ENCODE assay signal across 19 mouse cellular contexts in the genomic region with DNA sequence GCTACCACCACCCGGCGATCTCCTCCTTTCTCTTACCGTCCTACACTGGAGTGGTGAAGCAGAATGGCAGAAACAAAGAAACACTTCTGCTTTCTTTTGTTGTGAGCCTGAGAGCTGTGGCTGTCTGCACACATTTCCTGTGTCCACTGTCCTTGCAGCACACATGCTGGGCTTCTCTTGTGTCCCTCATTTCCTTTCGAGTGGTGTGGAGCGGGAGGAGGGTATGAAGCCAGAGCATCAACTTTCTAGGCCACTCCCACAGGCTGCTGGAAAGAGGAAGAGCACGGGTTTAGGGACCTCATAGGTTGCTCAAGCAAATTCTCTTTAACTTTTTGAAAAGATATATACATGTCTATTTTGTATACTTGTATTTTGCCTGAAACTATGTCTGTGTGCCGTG. TPM values are rescaled to one million over a fixed set of nuclear protein-coding genes. Genes with fewer than 3 reads are reported as not detected.
DNase-seq lines count a peak whose midpoint lies in the region; ATAC-seq and TF ChIP-seq lines count a peak whose summit lies in the region.
"Had no signal": no experiment of that assay in that cellular context is flagged by ENCODE, and none has a peak within 500 bp of the region (broad histone marks: within the 10 kb centered on the region; RNA-seq: fewer than 3 reads in every experiment).

No protein-coding gene starts in this region.

- H3K4me1 ChIP-seq in liver, postnatal 0 days (ENCODE audit: insufficient read depth): no peaks in the 10 kb centered on the region; the same call in 1 of the 2 replicates
- no peaks in the 10 kb centered on the region for H3K4me1 ChIP-seq in kidney, embryonic 14.5 days (ENCODE audit: control insufficient read depth, insufficient read depth, low read length)
- H3K4me1 ChIP-seq: forebrain, embryonic 15.5 days; limb, embryonic 13.5 days; stomach, embryonic 15.5 days had no signal

- H3K4me2 ChIP-seq in liver, postnatal 0 days (ENCODE audit: low read depth, low read length): no peak overlapping the region
- H3K4me2 ChIP-seq in kidney, embryonic 14.5 days (replicated peaks; ENCODE audit: low read depth, low read length): no peak overlapping the region
- H3K4me2 ChIP-seq: embryonic facial prominence, embryonic 13.5 days; forebrain, embryonic 15.5 days; limb, embryonic 13.5 days; stomach, embryonic 15.5 days had no signal

- TF ChIP-seq CTCF in liver, postnatal 0 days (IDR thresholded peaks at IDR 0.05; ENCODE audit: low read depth): no peak

- no peak overlapping the region for H3K4me3 ChIP-seq in liver, postnatal 0 days (ENCODE audit: low read depth, low read length)
- no peak overlapping the region for H3K4me3 ChIP-seq in kidney, embryonic 14.5 days (ENCODE audit: low read length)
- H3K4me3 ChIP-seq: embryonic facial prominence, embryonic 13.5 days; forebrain, embryonic 15.5 days; limb, embryonic 13.5 days; stomach, embryonic 15.5 days had no signal

- H3K36me3 ChIP-seq in liver, postnatal 0 days (replicated peaks; ENCODE audit: insufficient read depth, low read length): peaks cover 38% of the 10 kb centered on the region
- peaks cover 43% of the 10 kb centered on the region for H3K36me3 ChIP-seq in kidney, embryonic 14.5 days (ENCODE audit: control insufficient read depth, insufficient read depth, low read length)

- peak; percentile 62; the same call in 1 of the 2 replicates for ATAC-seq in liver, postnatal 0 days
- ATAC-seq in megakaryocyte-erythroid progenitor cell, adult 5-6 weeks (replicated peaks; ENCODE audit: low FRiP score, low TSS enrichment, poor library complexity, severe bottlenecking): no peak
- ATAC-seq in kidney, embryonic 14.5 days (ENCODE audit: low FRiP score, low TSS enrichment): no peak
- ATAC-seq: forebrain, embryonic 15.5 days; intestine, postnatal 0 days had no signal

- 61% methylated on average over 7 of the region's 7 CpGs for WGBS in liver, postnatal 0 days (ENCODE audit: insufficient replicate concordance)
- 78% methylated on average over 7 of the region's 7 CpGs for WGBS in kidney, embryonic 14.5 days

- no peak overlapping the region for H3K9ac ChIP-seq in liver, postnatal 0 days (replicated peaks)
- no peak overlapping the region for H3K9ac ChIP-seq in kidney, embryonic 14.5 days (ENCODE audit: low read depth, low read length)
- H3K9ac ChIP-seq: embryonic facial prominence, embryonic 13.5 days; forebrain, embryonic 15.5 days; limb, embryonic 13.5 days; stomach, embryonic 15.5 days had no signal

- peak; percentile 77 for DNase-seq in layer of hippocampus, adult 9-11 months
- no peak for DNase-seq in layer of hippocampus, postnatal 25 days (ENCODE audit: extremely low spot score in 1 of 2, low spot score in 1 of 2)
- DNase-seq in brain, adult 2 months (ENCODE audit: low read depth, low spot score): peak; percentile 36
- DNase-seq in liver, postnatal 0 days: peak; percentile 27
- DNase-seq in skeletal muscle tissue, adult 2 months (ENCODE audit: low read depth, low spot score): peak; percentile 9
- DNase-seq: adrenal gland, postnatal 36 days; cerebellum, adult 2 months; gastrocnemius, postnatal 25 days; midbrain, embryonic 14.5 days; thymus, postnatal 4 days had no signal

- H3K27ac ChIP-seq in liver, postnatal 0 days (ENCODE audit: low read depth): 0 out of 2 replicates have a peak overlapping the region, but pooled peaks have one; percentile 16
- no peak overlapping the region for H3K27ac ChIP-seq in kidney, embryonic 14.5 days (ENCODE audit: low read depth, low read length)
- H3K27ac ChIP-seq: embryonic facial prominence, embryonic 13.5 days; forebrain, embryonic 15.5 days; limb, embryonic 13.5 days; stomach, embryonic 15.5 days had no signal

- H3K27me3 ChIP-seq in liver, postnatal 0 days (ENCODE audit: insufficient read depth, low read length): no peaks in the 10 kb centered on the region
- H3K27me3 ChIP-seq in kidney, embryonic 14.5 days (ENCODE audit: control insufficient read depth, insufficient read depth, low read length): no peaks in the 10 kb centered on the region
- H3K27me3 ChIP-seq: CH12.LX; embryonic facial prominence, embryonic 13.5 days; forebrain, embryonic 15.5 days; limb, embryonic 13.5 days; stomach, embryonic 15.5 days had no signal

- TF ChIP-seq EP300 in liver, postnatal 0 days (IDR thresholded peaks at IDR 0.05; ENCODE audit: low read depth): no peak

- H3K9me3 ChIP-seq in liver, postnatal 0 days (ENCODE audit: low read length): no peaks in the 10 kb centered on the region
- no peaks in the 10 kb centered on the region for H3K9me3 ChIP-seq in kidney, embryonic 14.5 days (ENCODE audit: control insufficient read depth, low read length)
- H3K9me3 ChIP-seq: forebrain, embryonic 15.5 days; limb, embryonic 13.5 days; stomach, embryonic 15.5 days had no signal

RNA-seq across cellular contexts. Expression of a gene that starts 20.6 kb away (rescaled TPM):
- 10 to 100 TPM; 26.8 to 29.2 TPM for total RNA-seq in layer of hippocampus, postnatal 25 days (2021)
- polyA plus RNA-seq in liver, postnatal 0 days (2015; fragmentation: Nextera tagmentation; extraction: Ambion mirVana): 6.6 and 6.9 TPM in 2 replicates
- 25.1 and 26.2 TPM in 2 replicates for total RNA-seq in megakaryocyte-erythroid progenitor cell, adult 5-6 weeks (2014; fragmentation: Nextera tagmentation)
- total RNA-seq in megakaryocyte-erythroid progenitor cell, adult 5-6 weeks (2017): 47.0 and 81.8 TPM in 2 replicates
- 25.0 and 26.2 TPM in 2 replicates for polyA plus RNA-seq in kidney, embryonic 14.5 days (2014; fragmentation: Nextera tagmentation; extraction: Ambion mirVana)

RNA-seq across cellular contexts. Expression of a gene that starts 20.7 kb away (rescaled TPM):
- 1 to 10 TPM; 4.4 to 4.8 TPM for total RNA-seq in layer of hippocampus, postnatal 25 days (2021)
- polyA plus RNA-seq in liver, postnatal 0 days (2015; fragmentation: Nextera tagmentation; extraction: Ambion mirVana): 1.9 and 2.4 TPM in 2 replicates
- total RNA-seq in megakaryocyte-erythroid progenitor cell, adult 5-6 weeks (2014; fragmentation: Nextera tagmentation): 0.77 and 6.1 TPM in 2 replicates
- 1.1 and 5.2 TPM in 2 replicates for total RNA-seq in megakaryocyte-erythroid progenitor cell, adult 5-6 weeks (2017)
- polyA plus RNA-seq in kidney, embryonic 14.5 days (2014; fragmentation: Nextera tagmentation; extraction: Ambion mirVana): 7.0 and 10.2 TPM in 2 replicates

RNA-seq across cellular contexts. Expression of a gene that starts 44.7 kb away (rescaled TPM):
- total RNA-seq in layer of hippocampus, postnatal 25 days (2021): 1 to 10 TPM in 1 of 2 experiments, under 1 TPM in 1; 0.44 to 1.8 TPM
- polyA plus RNA-seq in liver, postnatal 0 days (2015; fragmentation: Nextera tagmentation; extraction: Ambion mirVana): 3.4 and 3.9 TPM in 2 replicates
- total RNA-seq in megakaryocyte-erythroid progenitor cell, adult 5-6 weeks (2014; fragmentation: Nextera tagmentation): not detected in 2 replicates
- 0.38 and 3.1 TPM in 2 replicates for total RNA-seq in megakaryocyte-erythroid progenitor cell, adult 5-6 weeks (2017)
- polyA plus RNA-seq in kidney, embryonic 14.5 days (2014; fragmentation: Nextera tagmentation; extraction: Ambion mirVana): 0.70 and 2.9 TPM in 2 replicates
- total RNA-seq: gastrocnemius, postnatal 25 days; heart, postnatal 25 days had no signal

RNA-seq across cellular contexts. Expression of a gene that starts 44.8 kb away (rescaled TPM):
- 10 to 100 TPM; 21.8 to 23.2 TPM for total RNA-seq in layer of hippocampus, postnatal 25 days (2021)
- 1.8 and 2.7 TPM in 2 replicates for polyA plus RNA-seq in liver, postnatal 0 days (2015; fragmentation: Nextera tagmentation; extraction: Ambion mirVana)
- total RNA-seq in megakaryocyte-erythroid progenitor cell, adult 5-6 weeks (2014; fragmentation: Nextera tagmentation): 6.8 and 15.6 TPM in 2 replicates
- 11.2 and 11.8 TPM in 2 replicates for total RNA-seq in megakaryocyte-erythroid progenitor cell, adult 5-6 weeks (2017)
- polyA plus RNA-seq in kidney, embryonic 14.5 days (2014; fragmentation: Nextera tagmentation; extraction: Ambion mirVana): 3.7 and 7.1 TPM in 2 replicates

RNA-seq across cellular contexts. Expression of a gene that starts 47.3 kb away (rescaled TPM):
- 1 to 10 TPM; 1.3 to 2.0 TPM for total RNA-seq in layer of hippocampus, postnatal 25 days (2021)
- 0.29 and 0.31 TPM in 2 replicates for polyA plus RNA-seq in liver, postnatal 0 days (2015; fragmentation: Nextera tagmentation; extraction: Ambion mirVana)
- total RNA-seq in megakaryocyte-erythroid progenitor cell, adult 5-6 weeks (2014; fragmentation: Nextera tagmentation): 4.6 and 10.1 TPM in 2 replicates
- total RNA-seq in megakaryocyte-erythroid progenitor cell, adult 5-6 weeks (2017): 0.66 and 1.4 TPM in 2 replicates
- 1.7 and 2.1 TPM in 2 replicates for polyA plus RNA-seq in kidney, embryonic 14.5 days (2014; fragmentation: Nextera tagmentation; extraction: Ambion mirVana)

Comparison
In these comparisons a context has a peak if more than half of its experiments do, and no peak if none do; other contexts are left out.
1. DNase-seq: peak in layer of hippocampus, adult 9-11 months (single experiment), brain, adult 2 months (single experiment), liver, postnatal 0 days (single experiment) and skeletal muscle tissue, adult 2 months (single experiment); none in layer of hippocampus, postnatal 25 days (0 of 2).